Mouse (Mus musculus) frontal cortex, postnatal 36 days (tissue): ENCODE data around the gene Rnf220.
A peak's percentile ranks its signal among the peaks of the same experiment; 100 is the strongest.

Experiments used
- DNase-seq, 2 experiments: peaks; one replicate each; pipeline ENCODE4 v3.0.0; 2022; ENCODE audit warnings: low spot score in 2 of 2

Rnf220 gene

GRCm38 (mm10) chr4:117436995-117437660, 59.7 kb downstream of the Rnf220 start:
- no peak for DNase-seq

- no peak for DNase-seq
Observed at GRCm38 (mm10) chr4:117434336-117434735, 62.5 kb downstream of the Rnf220 start.

- no peak for DNase-seq
Observed at GRCm38 (mm10) chr4:117429604-117430003, 67.2 kb downstream of the Rnf220 start.

GRCm38 (mm10) chr4:117427540-117427939, 69.3 kb downstream of the Rnf220 start:
- DNase-seq = no peak

- DNase-seq = no peak
Observed at GRCm38 (mm10) chr4:117421077-117421476, 75.8 kb downstream of the Rnf220 start.

- no peak for DNase-seq
Observed at GRCm38 (mm10) chr4:117416827-117417226, 80.0 kb downstream of the Rnf220 start.

- no peak for DNase-seq
Observed at GRCm38 (mm10) chr4:117410049-117410410, 86.8 kb downstream of the Rnf220 start.

- no peak for DNase-seq
Observed at GRCm38 (mm10) chr4:117409144-117410048, 87.5 kb downstream of the Rnf220 start.

- no peak for DNase-seq
Observed at GRCm38 (mm10) chr4:117407945-117408344, 88.9 kb downstream of the Rnf220 start.

- peak in 1 of 2 experiments; percentile 17 for DNase-seq
Observed at GRCm38 (mm10) chr4:117405999-117406398, 90.9 kb downstream of the Rnf220 start.

GRCm38 (mm10) chr4:117405211-117405610, 91.6 kb downstream of the Rnf220 start:
- no peak for DNase-seq

- DNase-seq = no peak
Observed at GRCm38 (mm10) chr4:117403411-117403810, 93.4 kb downstream of the Rnf220 start.

- no peak for DNase-seq
Observed at GRCm38 (mm10) chr4:117397128-117397527, 99.7 kb downstream of the Rnf220 start.

- no peak for DNase-seq
Observed at GRCm38 (mm10) chr4:117393027-117393426, 103.8 kb downstream of the Rnf220 start.

- DNase-seq = no peak
Observed at GRCm38 (mm10) chr4:117392391-117392790, 104.5 kb downstream of the Rnf220 start.

- no peak for DNase-seq
Observed at GRCm38 (mm10) chr4:117391966-117392365, 104.9 kb downstream of the Rnf220 start.

GRCm38 (mm10) chr4:117390850-117391795, 105.7 kb downstream of the Rnf220 start:
- DNase-seq = no peak

- no peak for DNase-seq
Observed at GRCm38 (mm10) chr4:117389264-117390054, 107.4 kb downstream of the Rnf220 start.

GRCm38 (mm10) chr4:117385247-117385646, 111.6 kb downstream of the Rnf220 start:
- DNase-seq = no peak

- no peak for DNase-seq
Observed at GRCm38 (mm10) chr4:117381846-117382245, 115.0 kb downstream of the Rnf220 start.

- DNase-seq = no peak
Observed at GRCm38 (mm10) chr4:117380558-117380935, 116.3 kb downstream of the Rnf220 start.
